Comparison of ENCODE assay signal across 21 mouse cellular contexts in genomic region chr16:84992888-84993287, GRCm38 (mm10).
"Had no signal": no experiment of that assay in that cellular context is flagged by ENCODE, and none has a peak within 500 bp of the region (broad histone marks: within the 10 kb centered on the region; RNA-seq: fewer than 3 reads in every experiment).

No protein-coding gene starts in this region.

- H3K36me3 ChIP-seq: liver, embryonic 12.5 days; liver, embryonic 15.5 days; midbrain, embryonic 15.5 days had no signal

- DNase-seq: kidney, adult 18-20 months; kidney, postnatal 25 days; left cerebral cortex, postnatal 4 days; lung, embryonic 14.5 days; lung, postnatal 14 days; right cerebral cortex, adult 18-20 months; right cerebral cortex, postnatal 14 days; right cerebral cortex, postnatal 4 days; thymus, adult 2 months; thymus, postnatal 14 days; thymus, postnatal 4 days had no signal

- H3K9me3 ChIP-seq: limb, embryonic 12.5 days; limb, embryonic 15.5 days; liver, embryonic 12.5 days; liver, embryonic 15.5 days; midbrain, embryonic 12.5 days; midbrain, embryonic 15.5 days; neural tube, embryonic 12.5 days; neural tube, embryonic 15.5 days had no signal

- H3K27ac ChIP-seq: limb, embryonic 12.5 days; limb, embryonic 15.5 days; liver, embryonic 12.5 days; liver, embryonic 15.5 days; macrophage; midbrain, embryonic 12.5 days; midbrain, embryonic 15.5 days; neural tube, embryonic 12.5 days; neural tube, embryonic 15.5 days; stomach, postnatal 0 days had no signal

- ATAC-seq: liver, embryonic 12.5 days; midbrain, embryonic 15.5 days had no signal

- H3K4me2 ChIP-seq: limb, embryonic 12.5 days; limb, embryonic 15.5 days; liver, embryonic 12.5 days; liver, embryonic 15.5 days; lung, embryonic 14.5 days; midbrain, embryonic 12.5 days; midbrain, embryonic 15.5 days; neural tube, embryonic 12.5 days; neural tube, embryonic 15.5 days had no signal

- H3K9ac ChIP-seq: limb, embryonic 12.5 days; limb, embryonic 15.5 days; liver, embryonic 12.5 days; liver, embryonic 15.5 days; lung, embryonic 14.5 days; midbrain, embryonic 12.5 days; midbrain, embryonic 15.5 days; neural tube, embryonic 12.5 days; neural tube, embryonic 15.5 days had no signal

- H3K4me1 ChIP-seq: limb, embryonic 15.5 days; liver, embryonic 12.5 days; liver, embryonic 15.5 days; midbrain, embryonic 12.5 days; neural tube, embryonic 12.5 days had no signal

- H3K27me3 ChIP-seq: limb, embryonic 12.5 days; limb, embryonic 15.5 days; liver, embryonic 12.5 days; liver, embryonic 15.5 days; midbrain, embryonic 12.5 days; midbrain, embryonic 15.5 days; neural tube, embryonic 12.5 days; neural tube, embryonic 15.5 days had no signal

- H3K4me3 ChIP-seq: limb, embryonic 12.5 days; limb, embryonic 15.5 days; liver, embryonic 12.5 days; liver, embryonic 15.5 days; midbrain, embryonic 12.5 days; midbrain, embryonic 15.5 days; neural tube, embryonic 12.5 days; neural tube, embryonic 15.5 days had no signal
